Mouse (Mus musculus) CH12.LX (cell line): ENCODE data around the gene Foxred1. TPM values are rescaled to one million over a fixed set of nuclear protein-coding genes. Genes with fewer than 3 reads are reported as not detected.

ENCODE experiments used
- DNase-seq: peaks from one replicate; pipeline ENCODE4 v3.0.0-alpha.2; 2013; ENCODE audit errors: extremely low read depth
- H3K27ac ChIP-seq: 2 replicates; pipeline ENCODE4 v1.5.1; 2012; ENCODE audit warnings: low read depth, mild to moderate bottlenecking, control low read depth, moderate library complexity; ENCODE audit not compliant: insufficient read depth
- H3K27me3 ChIP-seq: replicated peaks from 2 replicates; pipeline ENCODE3; 2012; ENCODE audit warnings: inconsistent platforms
- H3K36me3 ChIP-seq, 2 experiments: replicated peaks in 1 of 2; 2 replicates each; pipeline versions ENCODE3 to v1.6.1; 2012; ENCODE audit warnings: inconsistent platforms in 1 of 2, low read length in 1 of 2, mild to moderate bottlenecking in 1 of 2, mixed read lengths in 1 of 2, moderate library complexity in 1 of 2; ENCODE audit not compliant: control insufficient read depth in 1 of 2, insufficient read depth in 1 of 2
- H3K4me1 ChIP-seq, 2 experiments: 2 replicates each; pipeline ENCODE4 v1.6.1; 2012; ENCODE audit warnings: inconsistent platforms in 1 of 2, moderate library complexity in 1 of 2; ENCODE audit not compliant: insufficient read depth in 2 of 2, control insufficient read depth in 1 of 2
- H3K4me2 ChIP-seq: 2 replicates; pipeline ENCODE4 v1.6.1; 2012; ENCODE audit warnings: low read depth, mild to moderate bottlenecking, control low read depth; ENCODE audit not compliant: poor library complexity, insufficient read depth, severe bottlenecking
- H3K4me3 ChIP-seq, 3 experiments: fragments of 150-350 bp in 1 of 3; sonication (generic) in 1 of 3; replicated peaks in 1 of 3; 2 replicates each; pipeline versions ENCODE3 to v1.5.1; 2011 to 2012; ENCODE audit warnings: low read depth in 2 of 3, low read length in 2 of 3, mild to moderate bottlenecking in 2 of 3, moderate library complexity in 2 of 3, control low read depth in 1 of 3, improper control_type of control experiment in 1 of 3, inconsistent platforms in 1 of 3, mixed read lengths in 1 of 3; ENCODE audit not compliant: poor library complexity in 1 of 3
- H3K79me2 ChIP-seq: replicated peaks from 2 replicates; pipeline ENCODE4 v1.6.1; 2012; ENCODE audit warnings: mild to moderate bottlenecking, moderate library complexity; ENCODE audit not compliant: control insufficient read depth, poor library complexity, insufficient read depth, severe bottlenecking; ENCODE audit errors: extremely low read depth
- H3K9ac ChIP-seq: 2 replicates; pipeline ENCODE4 v1.6.1; 2012; ENCODE audit warnings: low read depth, mild to moderate bottlenecking, control low read depth, moderate library complexity; ENCODE audit not compliant: insufficient read depth
- H3K9me3 ChIP-seq: replicated peaks from 2 replicates; pipeline ENCODE3; 2012; ENCODE audit warnings: low read length, inconsistent platforms, mixed read lengths
- BHLHE40 ChIP-seq: IDR thresholded peaks from 2 replicates; pipeline ENCODE4 v1.6.1; 2011; ENCODE audit warnings: mild to moderate bottlenecking, low read depth, low read length, improper control_type of control experiment
- CHD1 ChIP-seq: IDR thresholded peaks from 2 replicates; pipeline ENCODE4 v1.6.1; 2012; ENCODE audit warnings: low read depth, low read length, improper control_type of control experiment, inconsistent platforms
- CHD2 ChIP-seq: IDR thresholded peaks from 2 replicates; pipeline ENCODE4 v1.6.1; 2011; ENCODE audit warnings: low read length, improper control_type of control experiment
- E2F4 ChIP-seq: IDR thresholded peaks from 2 replicates; pipeline ENCODE4 v1.6.1; 2011; ENCODE audit warnings: low read depth, low read length, improper control_type of control experiment; ENCODE audit not compliant: insufficient replicate concordance
- EP300 ChIP-seq: IDR thresholded peaks from 2 replicates; pipeline ENCODE4 v1.6.1; 2011; ENCODE audit warnings: low read length, improper control_type of control experiment
- ETS1 ChIP-seq: conservative IDR thresholded peaks from 2 replicates; pipeline ENCODE4 v1.6.1; 2012; ENCODE audit warnings: low read depth, mild to moderate bottlenecking, inconsistent platforms, low read length, improper control_type of control experiment, moderate library complexity
- HCFC1 ChIP-seq: IDR thresholded peaks from 2 replicates; pipeline ENCODE4 v1.6.1; 2012; ENCODE audit warnings: low read depth, mild to moderate bottlenecking, inconsistent platforms, low read length, improper control_type of control experiment
- IRF4 ChIP-seq: IDR thresholded peaks from 2 replicates; pipeline ENCODE4 v1.6.1; 2014; ENCODE audit warnings: low read depth, mild to moderate bottlenecking, inconsistent platforms, low read length, improper control_type of control experiment
- JUN ChIP-seq: IDR thresholded peaks from 2 replicates; pipeline ENCODE4 v1.6.1; 2011; ENCODE audit warnings: low read depth, mild to moderate bottlenecking, low read length, improper control_type of control experiment, moderate library complexity; ENCODE audit not compliant: insufficient read depth
- KAT2A ChIP-seq: IDR thresholded peaks from 2 replicates; pipeline ENCODE4 v1.6.1; 2012; ENCODE audit warnings: low read length, improper control_type of control experiment, inconsistent platforms; ENCODE audit not compliant: insufficient replicate concordance
- MAFK ChIP-seq: IDR thresholded peaks from 2 replicates; pipeline ENCODE4 v1.6.1; 2011; ENCODE audit warnings: low read length, improper control_type of control experiment; ENCODE audit not compliant: insufficient replicate concordance
- MAX ChIP-seq: IDR thresholded peaks from 2 replicates; pipeline ENCODE4 v1.6.1; 2011; ENCODE audit warnings: low read length, improper control_type of control experiment
- MAZ ChIP-seq: IDR thresholded peaks from 2 replicates; pipeline ENCODE4 v1.6.1; 2012; ENCODE audit warnings: low read depth, mild to moderate bottlenecking, inconsistent platforms, low read length, improper control_type of control experiment, moderate library complexity
- NRF1 ChIP-seq: IDR thresholded peaks from 2 replicates; pipeline ENCODE4 v1.6.1; 2014; ENCODE audit warnings: low read depth, mild to moderate bottlenecking, inconsistent platforms, low read length, improper control_type of control experiment, moderate library complexity
- POLR2A ChIP-seq: IDR thresholded peaks from 2 replicates; pipeline ENCODE4 v1.6.1; 2011; ENCODE audit warnings: low read depth, mild to moderate bottlenecking, improper control_type of control experiment, low read length
- RCOR1 ChIP-seq: conservative IDR thresholded peaks from 2 replicates; pipeline ENCODE4 v1.6.1; 2012; ENCODE audit warnings: low read depth, mild to moderate bottlenecking, inconsistent platforms, low read length, improper control_type of control experiment
- SIN3A ChIP-seq: IDR thresholded peaks from 2 replicates; pipeline ENCODE4 v1.6.1; 2012; ENCODE audit warnings: low read length, improper control_type of control experiment, inconsistent platforms
- TCF12 ChIP-seq: IDR thresholded peaks from 2 replicates; pipeline ENCODE4 v1.6.1; 2014; ENCODE audit warnings: low read depth, mild to moderate bottlenecking, inconsistent platforms, low read length, improper control_type of control experiment
- USF2 ChIP-seq: conservative IDR thresholded peaks from 2 replicates; pipeline ENCODE4 v1.6.1; 2011; ENCODE audit warnings: low read depth, low read length, improper control_type of control experiment
- ZC3H11A ChIP-seq: IDR thresholded peaks from 2 replicates; pipeline ENCODE4 v1.6.1; 2012; ENCODE audit warnings: low read depth, mild to moderate bottlenecking, inconsistent platforms, low read length, improper control_type of control experiment
- ZKSCAN1 ChIP-seq: IDR thresholded peaks from 2 replicates; pipeline ENCODE4 v1.6.1; 2012; ENCODE audit warnings: low read depth, inconsistent platforms, low read length, improper control_type of control experiment, borderline replicate concordance
- dilution Hi-C: fragments of 300-500 bp; cut with MboI; formaldehyde crosslinking; loops from 2 replicates; pipeline ENCODE4 v1.14.3; 2020; ENCODE audit warnings: low sequenced_read_pairs; ENCODE audit not compliant: extremely low pct_unique_long_range_greater_than_20kb, extremely low pct_ligation_motif_present
- in situ Hi-C: fragments of 300-500 bp; cut with MboI; formaldehyde crosslinking; loops from 3 replicates; pipeline ENCODE4 v1.14.3; 2019; ENCODE audit warnings: low sequenced_read_pairs, low pct_ligation_motif_present, low pct_unique_long_range_greater_than_20kb, mixed read lengths
- polyA plus RNA-seq: library from polyadenylated mRNA; unstranded; fragments of >175 nt; gene quantifications from 2 replicates; pipeline ENCODE4 v1.2.1, GENCODE M21; 2012; ENCODE audit warnings: low read depth; ENCODE audit not compliant: insufficient read length
- total RNA-seq, 2 experiments: library from RNA; depleted of rRNA; stranded (reverse); fragments of 300-350 nt in 1 of 2; fragments of >200 nt in 1 of 2; gene quantifications; 2 replicates each; pipeline ENCODE4 v1.2.3; 2012 to 2014

Gene Foxred1
- total and polyA plus RNA-seq, 3 experiments = 31.1 to 69.1 (median 40.3) TPM

DNA sequence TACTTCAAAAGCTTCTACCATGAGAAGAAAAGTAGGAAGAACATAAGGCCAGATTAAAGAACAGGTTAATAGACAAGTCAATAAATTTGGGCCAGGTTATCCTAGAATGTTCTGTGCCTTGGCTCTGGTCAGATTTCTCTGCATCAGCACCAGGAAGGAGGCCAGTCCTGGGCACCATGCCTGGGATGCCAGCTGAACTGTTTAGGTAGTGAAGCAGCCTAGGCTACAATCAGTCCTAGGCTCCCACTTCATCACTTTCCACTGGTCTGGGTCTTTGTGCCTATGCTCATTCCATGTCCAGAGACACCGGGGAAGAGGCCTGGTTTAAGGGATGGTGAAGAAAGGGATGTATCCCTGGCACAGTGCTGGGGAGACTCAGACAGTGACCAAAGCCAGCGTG lies 6.4 kb downstream of the Foxred1 start:
- dilution Hi-C loops = no loop called here
- DNase-seq = no peak
- H3K36me3 ChIP-seq = peaks cover 46 to 65% of the 10 kb centered on the region in 2 experiments
- no peak overlapping the region for H3K9ac ChIP-seq
- TF ChIP-seq ZKSCAN1 (no peak), MAX (no peak), HCFC1 (no peak), ETS1 (no peak), RCOR1 (no peak), TCF12 (no peak), JUN (no peak), IRF4 (no peak), NRF1 (no peak)
- TF ChIP-seq, all 38 proteins: peak for 0
- no peak overlapping the region for H3K27ac ChIP-seq
- peaks cover under 1 to 32% of the 10 kb centered on the region in 2 experiments; a peak in 2 of 4 replicates for H3K4me1 ChIP-seq
- no peak overlapping the region for H3K4me2 ChIP-seq
- no peaks in the 10 kb centered on the region for H3K27me3 ChIP-seq
- peaks cover 8% of the 10 kb centered on the region for H3K9me3 ChIP-seq
- in situ Hi-C loops = loop anchor here (10.0 kb wide), 1 partner anchor 340 kb away; no protein-coding TSS in a partner anchor
- H3K79me2 ChIP-seq = no peaks in the 10 kb centered on the region; the same call in 1 of the 2 replicates
- H3K4me3 ChIP-seq = no peak overlapping the region

DNA sequence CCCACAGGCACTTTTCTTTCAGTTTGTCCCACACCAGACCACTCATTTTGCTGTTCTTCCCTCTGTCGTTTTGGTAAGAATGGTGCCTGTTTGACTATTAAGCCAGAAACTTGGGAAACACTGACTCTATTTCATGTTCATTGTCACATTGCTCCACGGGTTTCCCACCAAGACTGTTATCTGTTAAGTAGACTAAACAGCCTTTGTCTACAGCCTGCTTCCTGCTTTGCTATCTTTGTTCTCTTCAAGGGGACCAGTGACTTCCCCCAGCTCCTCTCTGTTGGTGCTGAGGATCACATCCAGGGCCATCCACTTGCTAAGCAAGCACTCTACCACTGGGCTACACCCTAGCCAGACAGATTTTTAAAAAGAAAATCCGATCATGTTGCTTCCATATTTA lies 7.3 kb downstream of the Foxred1 start:
- Histone ChIP-seq H3K4me2 (no peak overlapping the region), H3K27me3 (no peaks in the 10 kb centered on the region), H3K4me1 (peaks cover 0 to 24% of the 10 kb centered on the region in 2 experiments; a peak in 2 of 4 replicates), H3K36me3 (peaks cover 41 to 57% of the 10 kb centered on the region in 2 experiments), H3K79me2 (no peaks in the 10 kb centered on the region; the same call in 1 of the 2 replicates), H3K9me3 (peaks cover 8% of the 10 kb centered on the region), H3K27ac (no peak overlapping the region), H3K4me3 (no peak overlapping the region), H3K9ac (no peak overlapping the region)
- in situ Hi-C loops (loop anchor here (10.0 kb wide), 1 partner anchor 341 kb away; no protein-coding TSS in a partner anchor), dilution Hi-C loops (no loop called here)
- no peak for DNase-seq
- TF ChIP-seq MAZ (no peak), CHD2 (no peak), EP300 (no peak), JUN (no peak), BHLHE40 (no peak), SIN3A (no peak), CHD1 (no peak), ZC3H11A (no peak), POLR2A (no peak), NRF1 (no peak), E2F4 (no peak), MAFK (no peak), KAT2A (no peak), USF2 (no peak), TCF12 (no peak)
